Mouse (Mus musculus) small intestine, adult 2 months (tissue): ENCODE data around the gene Ppfia3. TPM values are rescaled to one million over a fixed set of nuclear protein-coding genes. Genes with fewer than 3 reads are reported as not detected.

Source experiments
- H3K27ac ChIP-seq: fragments of 200-500 bp; 2 replicates; pipeline ENCODE4 v1.5.1; 2012; ENCODE audit warnings: low read depth, low read length, control low read depth, inconsistent platforms; ENCODE audit not compliant: insufficient read depth
- H3K27me3 ChIP-seq: fragments of 200-500 bp; 2 replicates; pipeline ENCODE4 v1.6.1; 2012; ENCODE audit warnings: mild to moderate bottlenecking, moderate library complexity, low read length, inconsistent platforms; ENCODE audit not compliant: control insufficient read depth, insufficient read depth
- H3K36me3 ChIP-seq: fragments of 200-500 bp; 2 replicates; pipeline ENCODE4 v1.6.1; 2012; ENCODE audit warnings: mild to moderate bottlenecking, low read length, control low read depth, inconsistent platforms; ENCODE audit not compliant: control insufficient read depth, insufficient read depth
- H3K4me1 ChIP-seq: fragments of 200-500 bp; 2 replicates; pipeline ENCODE4 v1.6.1; 2012; ENCODE audit warnings: low read length, inconsistent platforms, mixed read lengths; ENCODE audit not compliant: control insufficient read depth, insufficient read depth, insufficient read length
- H3K4me3 ChIP-seq: fragments of 200-500 bp; 2 replicates; pipeline ENCODE4 v1.5.1; 2012; ENCODE audit warnings: low read depth, mild to moderate bottlenecking, control low read depth, inconsistent platforms, low read length, moderate library complexity
- CTCF ChIP-seq: fragments of 200-500 bp; IDR thresholded peaks from 2 replicates; pipeline ENCODE4 v1.5.1; 2012; ENCODE audit warnings: low read depth, mild to moderate bottlenecking, control low read depth, inconsistent platforms, low read length, moderate library complexity, mixed read lengths; ENCODE audit not compliant: insufficient replicate concordance, insufficient read length; ENCODE audit errors: extremely low read depth
- WGBS: fragments of 180-500 bp; shearing (Covaris S2); methylation state at CpG from one replicate; pipeline ENCODE4 v1.1.7; 2018; 5-methylcytosine and 5-hydroxymethylcytosine counted together
- polyA plus RNA-seq: library from polyadenylated mRNA; depleted of rRNA; stranded (reverse); fragments of >200 nt; gene quantifications from 2 replicates; pipeline ENCODE4 v1.2.3, GENCODE M21; 2012; rRNA removed

Ppfia3 gene
- polyA plus RNA-seq, 1 experiment: 63.9 TPM

DNA sequence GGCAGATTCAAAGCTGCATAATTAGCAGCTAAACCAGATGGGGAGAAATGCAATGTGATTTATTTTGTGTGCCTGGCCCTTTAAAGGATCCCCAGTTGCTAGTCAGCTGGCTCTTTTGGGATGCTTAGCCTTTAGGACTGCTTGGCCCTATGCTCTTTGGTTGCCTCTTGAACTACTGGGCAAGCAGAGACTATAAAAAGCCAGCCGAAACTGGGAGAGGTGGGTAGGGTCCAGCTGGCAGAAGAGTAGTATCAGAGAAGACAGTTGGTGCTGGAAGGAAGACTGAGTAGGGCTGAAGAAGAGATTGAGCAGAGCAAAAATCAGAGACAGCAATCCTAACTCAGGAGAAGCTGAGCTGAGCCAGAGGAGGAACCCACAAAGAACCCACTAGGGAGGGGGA lies 70.2 kb downstream of the Ppfia3 start:
- H3K27ac ChIP-seq: no peak overlapping the region
- TF ChIP-seq CTCF: no peak

More for the DNA sequence above, 70.2 kb downstream of the Ppfia3 start:
- 82% methylated on average over 1 of the region's 1 CpGs for WGBS
- Histone ChIP-seq H3K27me3 (0 out of 2 replicates have a peak, but pooled peaks cover 3% of the 10 kb centered on the region), H3K36me3 (no peaks in the 10 kb centered on the region), H3K4me1 (no peaks in the 10 kb centered on the region), H3K4me3 (no peak overlapping the region)

Other genes starting within 250 kb of the Ppfia3 start
- 159 and 207 TPM in 2 replicates for gene Rps11, start 242.6 kb downstream of the Ppfia3 start, polyA plus RNA-seq
- 1,193 and 1,266 TPM in 2 replicates for gene Rpl13a, start 238.3 kb downstream of the Ppfia3 start, polyA plus RNA-seq
- 1.5 TPM in 1 of 2 replicates, not detected in the other for gene Gm45713, start 230.8 kb downstream of the Ppfia3 start, polyA plus RNA-seq
- gene Flt3l, start 230.6 kb downstream of the Ppfia3 start, polyA plus RNA-seq: 22.1 and 45.8 TPM in 2 replicates
- gene Pih1d1, start 212.7 kb downstream of the Ppfia3 start, polyA plus RNA-seq: 25.3 and 48.5 TPM in 2 replicates
- 133 and 253 TPM in 2 replicates for gene Aldh16a1, start 212.4 kb downstream of the Ppfia3 start, polyA plus RNA-seq
- gene Slc17a7, start 203.1 kb downstream of the Ppfia3 start, polyA plus RNA-seq: 0.03 and 0.09 TPM in 2 replicates
- gene Gfy, start 187.4 kb downstream of the Ppfia3 start, polyA plus RNA-seq: not detected in 2 replicates
- not detected in 2 replicates for gene Pth2, start 186.0 kb downstream of the Ppfia3 start, polyA plus RNA-seq
- not detected in 2 replicates for gene Ccdc155, start 162.1 kb downstream of the Ppfia3 start, polyA plus RNA-seq
- 0.24 and 0.84 TPM in 2 replicates for gene Dkkl1, start 154.9 kb downstream of the Ppfia3 start, polyA plus RNA-seq
- gene Tead2, start 151.3 kb downstream of the Ppfia3 start, polyA plus RNA-seq: 8.0 and 32.2 TPM in 2 replicates
- gene Cd37, start 127.9 kb downstream of the Ppfia3 start, polyA plus RNA-seq: 33.4 and 63.6 TPM in 2 replicates
- not detected in 2 replicates for gene Slc6a16, start 125.9 kb downstream of the Ppfia3 start, polyA plus RNA-seq
- not detected in 2 replicates for gene Slc6a21, start 89.5 kb downstream of the Ppfia3 start, polyA plus RNA-seq
- 101 and 257 TPM in 2 replicates for gene Trpm4, start 33.2 kb downstream of the Ppfia3 start, polyA plus RNA-seq
- 0.14 and 0.46 TPM in 2 replicates for gene Hrc, start 31.7 kb downstream of the Ppfia3 start, polyA plus RNA-seq
- gene Lin7b, start 3.6 kb upstream of the Ppfia3 start, polyA plus RNA-seq: 2.9 and 4.0 TPM in 2 replicates
- gene Snrnp70, start 28.7 kb upstream of the Ppfia3 start, polyA plus RNA-seq: 73.2 and 122 TPM in 2 replicates
- 0.04 TPM in 1 of 2 replicates, not detected in the other for gene Kcna7, start 38.6 kb upstream of the Ppfia3 start, polyA plus RNA-seq
- 0.13 and 0.28 TPM in 2 replicates for gene Ntf5, start 46.7 kb upstream of the Ppfia3 start, polyA plus RNA-seq
- gene Lhb, start 53.8 kb upstream of the Ppfia3 start, polyA plus RNA-seq: 0.66 TPM in 1 of 2 replicates, not detected in the other
- gene Gys1, start 67.8 kb upstream of the Ppfia3 start, polyA plus RNA-seq: 9.5 and 9.6 TPM in 2 replicates
- 22.3 and 54.3 TPM in 2 replicates for gene Ruvbl2, start 71.1 kb upstream of the Ppfia3 start, polyA plus RNA-seq
- gene Ftl1, start 92.9 kb upstream of the Ppfia3 start, polyA plus RNA-seq: 1,857 and 2,336 TPM in 2 replicates
- gene Bax, start 99.9 kb upstream of the Ppfia3 start, polyA plus RNA-seq: 57.1 and 105 TPM in 2 replicates
- gene Tulp2, start 114.9 kb upstream of the Ppfia3 start, polyA plus RNA-seq: 0.09 TPM in 1 of 2 replicates, not detected in the other
- 0.23 TPM in 1 of 2 replicates, not detected in the other for gene Gm45808, start 119.8 kb upstream of the Ppfia3 start, polyA plus RNA-seq
- 0.34 and 0.41 TPM in 2 replicates for gene Dhdh, start 121.8 kb upstream of the Ppfia3 start, polyA plus RNA-seq
- 143 and 456 TPM in 2 replicates for gene Nucb1, start 143.4 kb upstream of the Ppfia3 start, polyA plus RNA-seq
- 15.3 and 15.9 TPM in 2 replicates for gene Ppp1r15a, start 159.2 kb upstream of the Ppfia3 start, polyA plus RNA-seq
- 4.7 and 4.9 TPM in 2 replicates for gene Plekha4, start 159.3 kb upstream of the Ppfia3 start, polyA plus RNA-seq
- 0.20 and 0.25 TPM in 2 replicates for gene Hsd17b14, start 187.9 kb upstream of the Ppfia3 start, polyA plus RNA-seq
- 26.3 and 41.8 TPM in 2 replicates for gene Bcat2, start 203.1 kb upstream of the Ppfia3 start, polyA plus RNA-seq
- 0.29 and 4.2 TPM in 2 replicates for gene Fgf21, start 248.5 kb upstream of the Ppfia3 start, polyA plus RNA-seq